15 mouse cellular contexts compared by ENCODE assay signal in genomic region chr7:67426076-67426475, GRCm38 (mm10).
"Had no signal": no experiment of that assay in that cellular context is flagged by ENCODE, and none has a peak within 500 bp of the region (broad histone marks: within the 10 kb centered on the region; RNA-seq: fewer than 3 reads in every experiment).

No protein-coding gene starts in this region.

- H3K27me3 ChIP-seq: kidney, embryonic 15.5 days; limb, embryonic 12.5 days; midbrain, embryonic 12.5 days; neural tube, embryonic 12.5 days; stomach, embryonic 15.5 days had no signal

- H3K4me1 ChIP-seq: neural tube, embryonic 12.5 days had no signal

- DNase-seq: layer of hippocampus, adult 9-11 months; layer of hippocampus, postnatal 36 days; lung, adult 2 months; retina, postnatal 1 day; right cerebral cortex, postnatal 4 days; thymus, adult 18-20 months; thymus, postnatal 25 days had no signal

- H3K27ac ChIP-seq: limb, embryonic 12.5 days; liver, embryonic 14.5 days; midbrain, embryonic 12.5 days; neural tube, embryonic 12.5 days had no signal

- H3K9ac ChIP-seq: kidney, embryonic 15.5 days; limb, embryonic 12.5 days; liver, embryonic 14.5 days; midbrain, embryonic 12.5 days; neural tube, embryonic 12.5 days; stomach, embryonic 15.5 days had no signal

- ATAC-seq: intestine, embryonic 16.5 days; midbrain, embryonic 16.5 days had no signal

- H3K36me3 ChIP-seq: kidney, embryonic 15.5 days; limb, embryonic 12.5 days; midbrain, embryonic 12.5 days; neural tube, embryonic 12.5 days; stomach, embryonic 15.5 days had no signal

- H3K9me3 ChIP-seq: kidney, embryonic 15.5 days; limb, embryonic 12.5 days; midbrain, embryonic 12.5 days; neural tube, embryonic 12.5 days; stomach, embryonic 15.5 days had no signal

- H3K4me3 ChIP-seq: kidney, embryonic 15.5 days; limb, embryonic 12.5 days; midbrain, embryonic 12.5 days; neural tube, embryonic 12.5 days; stomach, embryonic 15.5 days had no signal

- H3K4me2 ChIP-seq: kidney, embryonic 15.5 days; limb, embryonic 12.5 days; midbrain, embryonic 12.5 days; neural tube, embryonic 12.5 days; stomach, embryonic 15.5 days had no signal
